Mouse (Mus musculus) ovary, postnatal 36 days (tissue): Measurements from ENCODE around the gene Metap1.

Experiments used
- DNase-seq: peaks from one replicate; pipeline ENCODE4 v3.0.0; 2022; ENCODE audit warnings: low spot score, mixed read lengths

Metap1 gene

GRCm38 (mm10) chr3:138489327-138490033, at the start of gene Metap1:
Gene Metap1 (minus strand): TSS chr3:138489515.
- DNase-seq: peak; percentile 99

- no peak for DNase-seq
Measured at GRCm38 (mm10) chr3:138536031-138536430, 46.7 kb upstream of the Metap1 start.

DNA sequence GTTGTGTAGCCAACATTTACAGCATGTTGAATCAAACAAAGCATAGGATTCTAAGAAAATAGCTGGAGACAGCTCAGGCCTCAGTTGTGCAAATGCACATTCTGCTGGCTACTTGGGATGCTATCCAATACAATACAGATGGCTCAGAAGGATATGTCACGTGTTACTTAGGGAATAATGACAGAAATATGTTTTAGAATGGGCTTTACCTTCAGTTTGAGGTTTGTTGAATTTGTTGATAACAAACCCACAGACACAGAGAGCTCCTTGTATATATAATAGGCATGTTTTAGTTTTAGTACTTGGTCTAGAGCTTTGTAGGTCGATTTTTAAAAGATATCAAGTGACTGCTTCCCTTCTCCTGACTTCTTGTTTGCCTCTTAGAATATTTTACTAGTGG, 43.4 kb upstream of the Metap1 start:
- no peak for DNase-seq

- no peak for DNase-seq
Measured at GRCm38 (mm10) chr3:138531479-138532181, 42.3 kb upstream of the Metap1 start.

DNA sequence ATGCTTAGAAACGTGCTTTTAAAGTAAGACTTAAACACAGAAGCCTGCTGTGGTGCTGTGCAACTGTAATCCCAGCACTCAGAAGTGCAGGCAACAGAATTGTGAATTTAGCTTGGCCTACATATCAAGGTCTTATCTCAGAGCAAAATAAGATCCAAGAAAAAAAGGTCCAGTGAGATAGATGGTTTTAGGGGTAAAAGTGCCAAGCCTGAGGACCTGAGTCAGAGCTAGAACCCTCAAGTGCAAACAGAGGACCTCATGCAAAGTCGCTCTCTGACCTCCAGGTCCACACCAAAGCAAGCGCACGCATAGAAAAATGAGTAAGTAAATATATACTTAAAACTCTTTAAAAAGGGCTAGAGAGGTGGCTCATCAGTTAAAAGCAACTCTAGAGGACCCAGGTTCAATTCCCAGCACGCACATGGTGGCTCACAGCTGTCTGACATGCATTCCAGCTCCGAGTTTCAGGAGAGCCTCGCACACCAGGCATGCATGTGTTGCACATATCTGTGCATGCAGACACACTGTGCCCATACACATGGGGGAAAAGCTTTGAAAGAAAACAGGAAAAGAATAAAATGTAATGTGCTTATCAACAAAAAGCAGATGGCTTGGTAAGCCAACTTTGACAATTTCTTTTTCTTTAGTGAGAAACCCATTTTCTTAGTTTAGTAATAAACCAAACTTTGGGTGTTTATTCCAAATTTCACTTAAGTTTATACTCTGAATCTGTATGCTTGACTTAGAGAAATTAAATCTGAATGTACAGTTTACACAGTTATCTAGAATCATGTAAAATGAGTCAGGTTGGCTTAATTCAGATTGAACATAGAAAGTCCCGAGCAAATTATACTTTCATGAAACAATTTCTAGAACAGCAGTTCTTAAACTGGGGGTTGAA, 41.5 kb upstream of the Metap1 start:
- DNase-seq: no peak

DNA sequence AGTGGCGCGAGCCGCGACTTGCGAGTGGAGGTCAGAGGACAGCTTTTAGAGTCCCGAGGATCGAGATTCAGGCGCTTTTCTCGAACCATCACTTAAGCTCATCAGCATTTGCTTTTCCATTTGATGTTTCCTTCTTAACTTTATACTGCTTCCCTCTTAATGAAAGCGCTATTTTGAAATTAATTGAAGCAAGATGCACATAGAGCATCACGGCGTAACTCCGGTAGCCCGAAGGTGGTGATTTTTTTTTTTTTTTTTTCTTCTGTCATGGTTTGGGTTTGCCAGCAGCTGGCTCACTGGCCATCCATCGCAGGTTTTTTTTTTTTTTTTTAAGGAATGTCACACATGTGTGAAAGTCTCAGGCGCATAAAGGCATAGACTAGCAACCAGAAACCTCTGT, 39.0 kb upstream of the Metap1 start:
- no peak for DNase-seq

DNA sequence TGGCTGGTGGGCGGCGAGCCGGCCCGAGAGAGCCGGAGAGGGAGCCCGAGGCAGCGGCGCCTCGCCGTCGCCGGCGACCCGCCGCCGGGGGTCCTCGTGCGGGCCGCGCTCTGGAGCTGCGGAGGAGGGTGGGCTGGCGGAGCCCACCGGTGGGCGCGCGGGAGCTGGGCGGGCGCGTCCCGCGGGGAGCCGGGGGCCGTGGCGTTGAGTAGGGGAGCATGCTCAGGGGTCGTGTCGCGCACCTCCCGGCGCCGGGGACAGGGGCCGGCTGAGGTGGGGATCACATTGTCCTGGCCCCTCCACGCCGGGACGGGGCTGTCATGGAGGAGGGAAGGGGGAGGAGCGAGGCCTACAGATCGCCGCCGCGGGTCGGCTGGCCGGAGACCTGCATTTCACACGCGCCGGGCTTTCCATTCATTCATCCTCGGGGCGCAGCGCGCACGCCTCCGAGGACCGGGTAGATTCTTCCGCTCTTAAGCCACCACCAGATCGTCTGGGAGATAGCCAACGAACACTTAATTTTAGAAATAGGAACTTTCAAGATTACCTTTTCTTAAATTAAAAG, 38.4 kb upstream of the Metap1 start:
- peak; percentile 72 for DNase-seq

DNA sequence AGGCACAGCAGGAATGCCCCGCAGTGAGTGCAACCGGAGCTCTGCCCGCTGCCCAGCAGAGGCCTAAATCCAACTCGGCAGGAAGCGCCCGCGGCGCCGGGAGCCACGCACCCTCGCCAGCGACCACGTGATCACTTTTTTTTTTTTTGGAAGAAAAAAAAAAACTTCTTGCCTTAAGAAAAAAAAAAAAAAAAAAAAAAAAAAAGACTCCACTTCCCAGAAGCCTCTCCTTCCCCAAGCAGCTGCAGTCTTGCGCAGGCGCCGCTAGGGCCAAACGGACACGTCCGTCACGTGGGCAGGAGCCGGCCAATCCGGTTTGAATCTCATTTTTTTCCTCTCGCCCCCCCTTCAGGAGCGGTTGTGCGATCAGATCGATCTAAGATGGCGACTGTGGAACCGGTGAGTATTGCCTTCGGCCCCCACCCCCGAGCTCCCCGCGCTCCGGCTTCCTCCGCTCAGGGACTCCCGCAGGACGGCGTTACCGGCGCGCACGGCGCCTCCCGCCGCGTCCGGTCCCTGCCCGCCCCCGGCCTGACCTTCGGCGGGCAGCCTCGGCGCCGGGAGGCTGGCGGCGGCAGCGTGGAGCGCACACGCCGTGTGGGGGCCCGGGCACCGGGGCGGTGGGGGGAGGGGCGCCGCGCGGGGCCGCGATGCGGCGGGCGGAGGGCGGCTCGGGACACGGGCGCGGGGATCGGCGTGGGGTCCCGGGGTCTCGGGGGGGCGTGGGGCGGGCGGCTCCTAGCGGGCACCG, 37.8 kb upstream of the Metap1 start:
- DNase-seq: peak; percentile 94

DNA sequence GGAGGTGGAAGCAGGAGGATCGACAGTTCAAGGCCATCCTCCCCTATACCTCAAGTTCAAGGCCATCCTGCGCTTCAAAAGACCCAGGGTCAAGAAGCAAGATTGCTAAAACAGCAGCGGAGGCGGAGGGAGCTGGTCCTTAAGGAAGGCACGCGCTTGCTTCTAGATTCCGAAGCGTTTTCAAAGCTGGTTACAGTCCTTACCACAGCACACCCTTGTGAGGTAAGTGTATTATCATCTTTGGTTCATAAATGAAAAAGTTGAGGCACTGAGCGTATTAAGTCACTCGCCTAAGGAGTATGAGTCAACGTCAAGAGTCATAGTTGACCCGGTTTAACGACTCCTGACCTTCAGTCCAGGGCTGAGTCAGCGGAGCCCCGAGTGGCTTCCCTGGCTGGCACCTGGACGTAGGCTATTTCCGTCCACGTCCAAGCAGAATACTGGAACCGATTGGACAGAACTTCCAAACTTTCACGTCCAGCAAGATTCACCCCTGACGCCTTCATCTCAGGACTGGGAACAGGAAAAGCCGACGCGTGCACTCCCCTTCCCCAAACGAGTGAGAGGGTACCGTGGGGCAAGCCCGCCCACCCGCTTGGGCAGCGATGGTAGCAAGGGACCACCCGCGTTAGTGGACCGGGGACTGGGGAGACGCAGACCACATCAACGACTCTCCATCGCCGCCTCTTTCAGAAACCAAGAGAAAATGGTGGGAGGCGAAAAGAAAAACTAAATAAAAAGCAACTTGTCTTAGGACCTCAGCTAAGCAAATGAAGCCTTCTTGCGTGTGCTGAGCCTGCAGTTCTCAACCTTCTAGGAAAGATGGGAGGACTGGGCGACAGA, 37.0 kb upstream of the Metap1 start, which contains the start of gene Eif4e:
Gene Eif4e (plus strand): TSS at position 107 of the 843 bp plus-strand sequence.
- peak; percentile 41 for DNase-seq

GRCm38 (mm10) chr3:138525494-138525893, 36.2 kb upstream of the Metap1 start:
- no peak for DNase-seq

- DNase-seq: no peak
Measured at GRCm38 (mm10) chr3:138523956-138524355, 34.6 kb upstream of the Metap1 start.

DNA sequence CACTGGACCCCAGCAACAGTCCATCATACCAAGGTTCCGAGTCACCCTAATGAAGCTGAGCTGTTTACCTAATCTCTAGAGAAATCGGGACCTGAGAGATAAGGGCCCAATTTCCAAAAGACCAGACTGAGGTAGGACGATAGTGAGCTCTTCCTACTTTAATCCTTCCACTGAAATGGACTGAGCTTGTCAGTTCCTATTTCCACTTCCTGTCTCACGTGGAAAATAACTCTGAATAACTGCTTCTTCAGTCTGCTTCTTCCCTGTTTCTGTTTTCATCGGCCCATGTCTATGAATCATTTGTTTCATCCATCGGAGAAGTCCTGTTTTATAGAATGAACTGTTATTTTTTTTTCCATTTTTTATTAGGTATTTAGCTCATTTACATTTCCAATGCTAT, 29.9 kb upstream of the Metap1 start:
- no peak for DNase-seq

- DNase-seq: no peak
Measured at GRCm38 (mm10) chr3:138517881-138518280, 28.6 kb upstream of the Metap1 start.

DNA sequence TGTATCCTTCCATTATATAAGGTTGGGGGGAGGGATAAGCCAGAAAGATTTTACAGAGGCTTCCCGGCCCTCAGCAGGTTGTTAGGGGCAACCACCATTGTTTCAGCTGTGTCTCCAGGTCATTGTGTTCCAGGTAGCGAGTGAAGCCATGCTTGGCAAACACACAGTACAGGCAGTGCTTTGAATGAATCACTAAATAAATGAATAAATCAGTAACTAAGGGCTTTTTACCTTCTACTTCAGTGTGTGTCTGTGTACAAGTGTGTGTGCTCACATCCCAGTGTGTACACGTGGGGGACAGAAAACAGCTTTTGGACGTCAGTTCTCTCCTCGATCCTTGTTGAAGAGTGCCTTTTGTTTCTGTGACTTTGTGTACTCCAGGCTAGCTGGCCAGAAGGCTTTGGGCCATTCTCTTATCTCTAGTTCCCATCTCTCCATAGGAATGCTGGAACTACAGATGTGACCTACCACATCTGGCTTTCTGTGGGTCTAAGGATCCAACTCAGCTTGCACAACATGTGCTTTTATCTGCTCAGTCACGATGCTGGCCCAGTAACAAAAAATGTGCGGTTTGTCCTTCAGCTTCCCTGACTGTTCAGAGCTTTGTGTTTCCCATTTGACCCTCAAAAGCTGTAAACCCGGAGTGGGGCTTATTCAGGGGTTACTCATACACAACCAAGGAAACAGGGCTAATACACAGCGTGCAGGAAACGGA, 26.5 kb upstream of the Metap1 start:
- DNase-seq: peak; percentile 23

DNA sequence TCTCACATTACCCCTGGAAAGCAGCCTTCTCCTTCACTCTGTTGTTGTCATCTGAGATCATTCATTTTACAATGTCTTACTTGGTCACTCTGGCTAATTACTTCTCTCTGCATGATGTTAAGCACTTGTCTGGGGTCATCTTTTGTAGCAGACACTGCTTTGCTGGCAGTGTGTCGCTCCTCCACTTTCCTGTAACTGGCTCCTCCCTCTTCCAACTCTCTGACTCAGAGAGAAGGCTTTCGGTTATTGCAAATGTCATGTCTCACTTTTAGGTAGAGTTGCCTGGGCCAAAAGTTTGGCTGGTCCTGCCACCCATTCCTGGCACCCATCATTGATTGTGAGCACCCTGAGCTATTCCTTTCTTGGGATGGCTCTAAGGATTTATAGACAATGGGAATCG, 25.4 kb upstream of the Metap1 start:
- no peak for DNase-seq

DNA sequence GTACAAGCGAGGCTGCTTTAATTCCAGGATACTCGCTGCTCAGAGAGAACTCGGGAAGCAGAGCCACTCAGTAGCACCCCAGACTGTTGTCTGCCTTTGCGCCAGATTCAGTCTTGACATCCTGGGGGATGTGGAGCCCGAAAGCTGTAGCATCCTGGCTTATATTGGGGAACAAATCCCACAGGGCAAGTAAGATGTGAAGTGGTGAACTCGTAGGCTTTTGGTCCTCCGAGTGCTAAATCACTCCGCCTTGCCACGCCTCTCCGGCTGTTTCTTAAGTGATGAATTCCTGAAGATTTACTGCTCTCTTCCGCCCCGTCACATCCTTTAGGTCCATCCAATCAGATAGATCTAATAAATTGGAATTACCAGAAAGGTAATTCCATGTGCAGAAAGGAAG, 23.9 kb upstream of the Metap1 start:
- no peak for DNase-seq

- DNase-seq: no peak
Measured at GRCm38 (mm10) chr3:138510471-138510870, 21.2 kb upstream of the Metap1 start.

DNA sequence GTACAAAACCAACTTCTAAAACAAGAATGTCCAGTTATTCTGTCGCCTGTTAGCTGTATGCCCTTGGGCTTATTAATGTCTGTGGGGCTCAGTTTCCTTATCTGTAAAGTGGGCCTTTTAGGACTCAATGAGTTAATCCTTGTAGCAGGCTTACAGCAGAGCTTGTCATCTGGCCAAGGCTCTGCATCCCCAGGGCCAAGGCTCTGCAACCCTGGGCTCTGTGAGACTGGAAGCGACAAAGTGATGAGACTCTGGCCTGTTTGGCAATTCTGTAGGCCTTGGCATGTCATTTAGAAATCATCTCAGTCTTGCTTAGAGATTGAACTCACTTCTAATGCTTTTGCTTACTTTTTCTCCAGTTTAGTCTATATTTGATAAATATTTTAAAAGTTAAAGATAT, 20.3 kb upstream of the Metap1 start:
- DNase-seq: no peak

GRCm38 (mm10) chr3:138506749-138507148, 17.4 kb upstream of the Metap1 start:
- peak; percentile 20 for DNase-seq

DNA sequence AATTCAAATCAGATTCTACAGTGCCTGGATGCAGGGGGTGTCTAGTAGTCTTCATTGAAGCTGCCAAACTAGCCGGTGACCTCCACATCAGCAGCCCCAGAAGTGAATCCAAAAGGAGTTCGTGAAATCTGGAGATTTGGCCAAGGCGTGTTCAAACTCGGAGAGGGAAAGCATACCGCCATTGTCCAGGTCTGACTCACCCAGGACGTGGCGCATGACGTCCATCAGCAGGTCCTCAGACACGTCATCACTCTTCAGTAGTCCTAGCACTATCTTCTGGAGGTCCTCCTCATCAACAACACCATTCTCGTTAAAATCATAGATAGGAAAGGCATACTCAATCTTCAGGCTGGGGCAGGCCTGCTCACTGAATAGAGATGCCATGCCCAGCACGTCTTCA, 14.4 kb upstream of the Metap1 start:
- no peak for DNase-seq
